16 mouse cellular contexts compared by ENCODE assay signal in the genomic region with DNA sequence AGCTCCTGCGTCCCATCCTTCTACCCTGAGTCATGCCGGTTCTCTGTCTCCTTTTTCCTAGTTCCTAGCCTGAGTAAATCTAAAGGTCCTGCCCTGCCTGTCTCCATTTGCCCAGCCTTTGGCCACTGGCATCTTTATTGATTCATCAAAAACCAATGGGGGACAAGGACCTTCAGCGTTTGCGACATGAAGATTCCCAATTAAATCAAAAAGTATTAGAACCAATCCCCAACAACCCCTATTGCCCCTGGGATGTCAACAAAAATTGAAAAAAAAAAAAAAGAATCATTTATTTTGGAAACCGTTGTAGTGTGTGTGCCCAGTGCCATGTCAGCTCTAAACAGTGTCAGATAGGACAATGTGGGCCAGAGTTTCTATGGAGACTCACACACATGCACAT.
"Had no signal": no experiment of that assay in that cellular context is flagged by ENCODE, and none has a peak within 500 bp of the region (broad histone marks: within the 10 kb centered on the region; RNA-seq: fewer than 3 reads in every experiment).

No protein-coding gene starts in this region.

- H3K9me3 ChIP-seq: stomach, embryonic 15.5 days had no signal

- H3K27ac ChIP-seq: neural tube, embryonic 13.5 days; neural tube, embryonic 15.5 days; stomach, embryonic 15.5 days; stomach, postnatal 0 days had no signal

- H3K4me2 ChIP-seq: neural tube, embryonic 13.5 days; neural tube, embryonic 15.5 days; stomach, embryonic 15.5 days had no signal

- H3K4me1 ChIP-seq: neural tube, embryonic 13.5 days; neural tube, embryonic 15.5 days; stomach, embryonic 15.5 days had no signal

- H3K9ac ChIP-seq: neural tube, embryonic 13.5 days; neural tube, embryonic 15.5 days; stomach, embryonic 15.5 days had no signal

- DNase-seq: retina, postnatal 1 day; right cerebral cortex, adult 18-20 months; right cerebral cortex, postnatal 14 days; right cerebral cortex, postnatal 25 days; right cerebral cortex, postnatal 4 days; spleen, adult 18-20 months; thymus, adult 18-20 months; thymus, adult 2 months; thymus, postnatal 14 days; thymus, postnatal 25 days; thymus, postnatal 36 days; thymus, postnatal 4 days had no signal

- H3K36me3 ChIP-seq: neural tube, embryonic 13.5 days; neural tube, embryonic 15.5 days; stomach, embryonic 15.5 days had no signal

- H3K4me3 ChIP-seq: neural tube, embryonic 13.5 days; neural tube, embryonic 15.5 days; stomach, embryonic 15.5 days had no signal

- H3K27me3 ChIP-seq: neural tube, embryonic 13.5 days; neural tube, embryonic 15.5 days; stomach, embryonic 15.5 days had no signal
